Mouse (Mus musculus) stomach, postnatal 0 days (tissue): ENCODE measurements around the gene Cd3d.

Source experiments
- CTCF ChIP-seq: IDR thresholded peaks from 2 replicates; pipeline ENCODE4 v1.5.1; 2016; ENCODE audit warnings: antibody characterized with exemption, low read depth, mild to moderate bottlenecking, moderate library complexity
- EP300 ChIP-seq: optimal IDR thresholded peaks from 2 replicates; pipeline ENCODE3; 2016; ENCODE audit warnings: antibody characterized with exemption

- TF ChIP-seq CTCF (no peak), EP300 (no peak)
Measured at GRCm38 (mm10) chr9:44985721-44986161, 4.2 kb downstream of the Cd3d start.
